Mouse (Mus musculus): Measurements from ENCODE around the gene Traf4. TPM values are rescaled to one million over a fixed set of nuclear protein-coding genes. Genes with fewer than 3 reads are reported as not detected.

Gene Traf4
- total and polyA plus RNA-seq, 3 experiments = 34.4 to 42.0 TPM; not detected in 1

GRCm38 (mm10) chr11:78119898-78120297 is 45.5 kb downstream of the Traf4 start:
- H3K9ac ChIP-seq (ENCODE audit: control insufficient read depth, low read depth, low read length, poor library complexity, severe bottlenecking) = peak overlapping the region; percentile 46
- H3K79me2 ChIP-seq (ENCODE audit: control insufficient read depth, insufficient read depth, low read length, poor library complexity) = peaks cover 17% of the 10 kb centered on the region
- peak overlapping the region; percentile 33 to 41 for H3K4me3 ChIP-seq (ENCODE audit: control insufficient read depth in 1 of 2, insufficient read depth in 1 of 2, low read depth in 2 of 2, low read length in 2 of 2)
- TF ChIP-seq ELF1 (IDR thresholded peaks at IDR 0.05; ENCODE audit: low read depth, low read length) (peak; percentile 54; the same call in 1 of the 2 replicates), HCFC1 (IDR thresholded peaks at IDR 0.05; ENCODE audit: low read depth, low read length) (0 out of 2 replicates have a peak, but pooled peaks have one; percentile 48), TAL1 (IDR thresholded peaks at IDR 0.05; ENCODE audit: low read length) (peak; percentile 30), TBP (IDR thresholded peaks at IDR 0.05; ENCODE audit: low read depth, low read length) (peak; percentile 81), CHD1 (IDR thresholded peaks at IDR 0.05; ENCODE audit: low read depth, low read length) (no peak; the same call in 1 of the 2 replicates), MAZ (IDR thresholded peaks at IDR 0.05; ENCODE audit: low read depth, low read length) (0 out of 2 replicates have a peak, but pooled peaks have one; percentile 71), TCF12 (IDR thresholded peaks at IDR 0.05; ENCODE audit: low read depth, low read length) (peak; percentile 45; the same call in 1 of the 2 replicates), EP300 (IDR thresholded peaks at IDR 0.05; ENCODE audit: low read depth in 1 of 2, low read length in 2 of 2) (peak; percentile 21 to 68; a peak in 2 of 4 replicates), ETS1 (IDR thresholded peaks at IDR 0.05; ENCODE audit: low read depth, low read length) (peak; percentile 57; the same call in 1 of the 2 replicates), SIN3A (IDR thresholded peaks at IDR 0.05; ENCODE audit: low read length) (peak; percentile 79), ZNF384 (IDR thresholded peaks at IDR 0.05; ENCODE audit: low read depth, low read length) (0 out of 2 replicates have a peak, but pooled peaks have one; percentile 27), NELFE (IDR thresholded peaks at IDR 0.05; ENCODE audit: low read depth, low read length) (0 out of 2 replicates have a peak, but pooled peaks have one; percentile 23), CTCF (IDR thresholded peaks at IDR 0.05 in 2 of 3, conservative IDR thresholded peaks at IDR 0.05 in 1 of 3; ENCODE audit: control insufficient read depth in 1 of 3, insufficient read depth in 1 of 3, low read depth in 2 of 3, low read length in 3 of 3, poor library complexity in 1 of 3, severe bottlenecking in 1 of 3) (no peak), GATA1 (IDR thresholded peaks at IDR 0.05; ENCODE audit: low read depth, low read length) (peak; percentile 77), ZKSCAN1 (IDR thresholded peaks at IDR 0.05; ENCODE audit: low read depth, low read length) (peak; percentile 68), UBTF (IDR thresholded peaks at IDR 0.05; ENCODE audit: borderline replicate concordance, insufficient read depth, low read depth, low read length) (0 out of 2 replicates have a peak, but pooled peaks have one; percentile 91), USF2 (IDR thresholded peaks at IDR 0.05; ENCODE audit: borderline replicate concordance in 1 of 2, insufficient read depth in 1 of 2, low read depth in 1 of 2, low read length in 2 of 2) (no peak), MYB (IDR thresholded peaks at IDR 0.05; ENCODE audit: low read depth, low read length) (no peak), ZC3H11A (IDR thresholded peaks at IDR 0.05; ENCODE audit: low read depth, low read length) (0 out of 2 replicates have a peak, but pooled peaks have one; percentile 2), RCOR1 (IDR thresholded peaks at IDR 0.05; ENCODE audit: low read depth, low read length) (peak; percentile 88), SMC3 (IDR thresholded peaks at IDR 0.05; ENCODE audit: low read depth, low read length) (0 out of 2 replicates have a peak, but pooled peaks have one; percentile 14), USF1 (IDR thresholded peaks at IDR 0.05; ENCODE audit: low read depth, low read length) (no peak), CHD2 (IDR thresholded peaks at IDR 0.05; ENCODE audit: low read length) (no peak)
- H3K9me3 ChIP-seq (replicated peaks; ENCODE audit: insufficient read depth, low read length) = no peaks in the 10 kb centered on the region
- peak overlapping the region; percentile 66 for H3K27ac ChIP-seq (ENCODE audit: control insufficient read depth, low read depth, low read length)
- peaks cover 0 to 53% of the 10 kb centered on the region in 2 experiments; a peak in 2 of 4 replicates for H3K36me3 ChIP-seq (ENCODE audit: control insufficient read depth in 1 of 2, insufficient read depth in 2 of 2, low read length in 2 of 2)
- peak; percentile 94 for DNase-seq (ENCODE audit: low read depth, low spot score)
- H3K27me3 ChIP-seq (ENCODE audit: control insufficient read depth in 1 of 2, insufficient read depth in 2 of 2, low read length in 2 of 2) = no peaks in the 10 kb centered on the region
- peaks cover 26 to 39% of the 10 kb centered on the region in 2 experiments for H3K4me1 ChIP-seq (ENCODE audit: control insufficient read depth in 1 of 2, insufficient read depth in 2 of 2, low read length in 2 of 2)
